7 mouse cellular contexts compared by ENCODE assay signal in the genomic region with DNA sequence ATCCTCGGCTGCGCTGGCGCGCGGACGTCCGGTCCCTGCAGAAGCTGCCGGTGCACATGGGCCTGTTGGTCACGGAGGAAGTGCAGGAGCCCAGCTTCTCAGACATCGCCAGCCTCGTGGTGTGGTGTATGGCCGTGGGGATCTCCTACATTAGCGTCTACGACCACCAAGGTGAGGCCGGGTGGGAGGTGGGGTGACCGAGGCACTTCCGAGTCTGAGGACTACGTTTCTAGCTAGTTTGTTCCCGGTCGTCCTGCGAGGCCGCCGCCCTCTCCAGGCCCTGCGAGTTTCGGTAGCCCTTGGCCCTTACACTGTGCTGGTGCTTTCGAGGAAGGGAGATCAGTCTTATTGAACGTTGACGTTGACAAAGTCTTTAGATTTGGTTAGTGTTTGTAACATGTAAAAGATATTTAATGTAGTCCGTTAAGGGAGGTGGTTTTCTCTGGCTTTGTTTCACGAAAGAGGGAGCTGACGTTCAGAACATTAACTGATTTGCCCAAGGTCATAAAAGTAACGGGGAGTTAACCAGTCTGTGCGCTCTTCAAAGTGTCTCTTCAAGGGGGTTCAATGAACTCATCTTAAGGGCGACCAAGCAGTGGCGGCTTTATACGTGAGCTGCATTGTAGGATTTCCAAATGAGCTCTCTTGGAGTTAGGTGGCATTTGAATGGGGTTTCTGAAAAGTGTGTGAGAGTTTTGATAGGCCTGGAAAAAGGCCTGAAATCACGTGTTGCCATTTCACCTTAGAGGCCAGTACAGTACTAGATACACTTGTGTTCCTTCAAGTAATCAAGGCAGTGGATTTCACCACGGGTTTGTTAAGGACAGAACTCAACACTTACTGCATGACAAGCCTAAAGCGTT. TPM values are rescaled to one million over a fixed set of nuclear protein-coding genes. Genes with fewer than 3 reads are reported as not detected.
DNase-seq lines count a peak whose midpoint lies in the region.

No protein-coding gene starts in this region.

- H3K36me3 ChIP-seq in hindbrain, embryonic 10.5 days, result peaks cover 7% of the 10 kb centered on the region; the same call in 1 of the 2 replicates
- H3K36me3 ChIP-seq in macrophage (ENCODE audit: inconsistent target), result no peaks in the 10 kb centered on the region

- H3K27ac ChIP-seq in hindbrain, embryonic 10.5 days, result peak overlapping the region; percentile 96
- H3K27ac ChIP-seq in macrophage, result peak overlapping the region; percentile 70

- H3K4me1 ChIP-seq in hindbrain, embryonic 10.5 days (replicated peaks), result peaks cover 17% of the 10 kb centered on the region

- H3K27me3 ChIP-seq in hindbrain, embryonic 10.5 days (ENCODE audit: insufficient read depth, poor library complexity, severe bottlenecking), result no peaks in the 10 kb centered on the region

- H3K4me3 ChIP-seq in hindbrain, embryonic 10.5 days, result peak overlapping the region; percentile 93
- H3K4me3 ChIP-seq in macrophage (ENCODE audit: inconsistent target), result peak overlapping the region; percentile 79

- no peaks in the 10 kb centered on the region for H3K9me3 ChIP-seq in hindbrain, embryonic 10.5 days

- peaks cover 54% of the 10 kb centered on the region for H3K79me2 ChIP-seq in macrophage (ENCODE audit: inconsistent target)

- WGBS in hindbrain, embryonic 10.5 days, result 3% methylated on average over 39 of the region's 39 CpGs
- WGBS in macrophage (ENCODE audit: missing documents), result 2% methylated on average over 39 of the region's 39 CpGs

- peak; percentile 57 for DNase-seq in 3T3-L1 (ENCODE audit: low read depth, low spot score)
- peak; percentile 59 for DNase-seq in 416B (ENCODE audit: low read depth)
- peak; percentile 26 for DNase-seq in embryo, embryonic 11 days
- peak; percentile 15 for DNase-seq in hindbrain, embryonic 10.5 days (ENCODE audit: low spot score)
- DNase-seq in telencephalon, adult 2 months (ENCODE audit: low read depth, low spot score), result peak; percentile 8
- DNase-seq in spleen, adult 12 weeks (ENCODE audit: low spot score), result no peak

RNA-seq across cellular contexts. Expression of a gene that starts 0.9 kb away (rescaled TPM):
- polyA plus RNA-seq in hindbrain, embryonic 10.5 days (2016; fragmentation: Nextera tagmentation; extraction: Ambion mirVana), result 11.0 and 13.5 TPM in 2 replicates
- total RNA-seq in macrophage (2018; cell fraction: chromatin; rRNA removed), result 10 to 100 TPM; 21.0 to 66.6 (median 48.2) TPM
- total RNA-seq in macrophage (2018; cell fraction: cytosol; rRNA removed), result 10 to 100 TPM; 48.6 to 84.1 (median 65.0) TPM
- total RNA-seq in macrophage (2018; cell fraction: nucleus; rRNA removed), result 10 to 100 TPM; 34.2 to 85.1 (median 52.7) TPM
- 44.4 to 79.7 TPM (median 58.4 TPM) in 3 replicates for polyA plus RNA-seq in macrophage (2018)

RNA-seq across cellular contexts. Expression of a gene that starts 29.5 kb away (rescaled TPM):
- not detected in 2 replicates for polyA plus RNA-seq in hindbrain, embryonic 10.5 days (2016; fragmentation: Nextera tagmentation; extraction: Ambion mirVana)
- not detected for total RNA-seq in macrophage (2018; cell fraction: chromatin; rRNA removed)
- total RNA-seq in macrophage (2018; cell fraction: cytosol; rRNA removed), result under 1 TPM in 1 of 26 experiments, not detected in 25; 0.09 TPM
- not detected for total RNA-seq in macrophage (2018; cell fraction: nucleus; rRNA removed)
- not detected in 3 replicates for polyA plus RNA-seq in macrophage (2018)

RNA-seq across cellular contexts. Expression of a gene that starts 36.3 kb away (rescaled TPM):
- polyA plus RNA-seq in hindbrain, embryonic 10.5 days (2016; fragmentation: Nextera tagmentation; extraction: Ambion mirVana), result 17.7 and 18.0 TPM in 2 replicates
- total RNA-seq in macrophage (2018; cell fraction: chromatin; rRNA removed), result 10 to 100 TPM in 25 of 26 experiments, 1 to 10 TPM in 1; 8.4 to 50.3 (median 26.0) TPM
- total RNA-seq in macrophage (2018; cell fraction: cytosol; rRNA removed), result 10 to 100 TPM in 25 of 26 experiments, 1 to 10 TPM in 1; 9.4 to 22.1 (median 17.7) TPM
- total RNA-seq in macrophage (2018; cell fraction: nucleus; rRNA removed), result 10 to 100 TPM in 25 of 26 experiments, 1 to 10 TPM in 1; 9.7 to 47.5 (median 21.5) TPM
- 14.8 to 20.4 TPM (median 19.9 TPM) in 3 replicates for polyA plus RNA-seq in macrophage (2018)

RNA-seq across cellular contexts. Expression of a gene that starts 59.7 kb away (rescaled TPM):
- polyA plus RNA-seq in hindbrain, embryonic 10.5 days (2016; fragmentation: Nextera tagmentation; extraction: Ambion mirVana), result not detected in 2 replicates
- not detected for total RNA-seq in macrophage (2018; cell fraction: chromatin; rRNA removed)
- not detected for total RNA-seq in macrophage (2018; cell fraction: cytosol; rRNA removed)
- total RNA-seq in macrophage (2018; cell fraction: nucleus; rRNA removed), result not detected
- not detected in 3 replicates for polyA plus RNA-seq in macrophage (2018)
